Mouse (Mus musculus): ENCODE measurements around the gene Fut11.

Gene Fut11

DNA sequence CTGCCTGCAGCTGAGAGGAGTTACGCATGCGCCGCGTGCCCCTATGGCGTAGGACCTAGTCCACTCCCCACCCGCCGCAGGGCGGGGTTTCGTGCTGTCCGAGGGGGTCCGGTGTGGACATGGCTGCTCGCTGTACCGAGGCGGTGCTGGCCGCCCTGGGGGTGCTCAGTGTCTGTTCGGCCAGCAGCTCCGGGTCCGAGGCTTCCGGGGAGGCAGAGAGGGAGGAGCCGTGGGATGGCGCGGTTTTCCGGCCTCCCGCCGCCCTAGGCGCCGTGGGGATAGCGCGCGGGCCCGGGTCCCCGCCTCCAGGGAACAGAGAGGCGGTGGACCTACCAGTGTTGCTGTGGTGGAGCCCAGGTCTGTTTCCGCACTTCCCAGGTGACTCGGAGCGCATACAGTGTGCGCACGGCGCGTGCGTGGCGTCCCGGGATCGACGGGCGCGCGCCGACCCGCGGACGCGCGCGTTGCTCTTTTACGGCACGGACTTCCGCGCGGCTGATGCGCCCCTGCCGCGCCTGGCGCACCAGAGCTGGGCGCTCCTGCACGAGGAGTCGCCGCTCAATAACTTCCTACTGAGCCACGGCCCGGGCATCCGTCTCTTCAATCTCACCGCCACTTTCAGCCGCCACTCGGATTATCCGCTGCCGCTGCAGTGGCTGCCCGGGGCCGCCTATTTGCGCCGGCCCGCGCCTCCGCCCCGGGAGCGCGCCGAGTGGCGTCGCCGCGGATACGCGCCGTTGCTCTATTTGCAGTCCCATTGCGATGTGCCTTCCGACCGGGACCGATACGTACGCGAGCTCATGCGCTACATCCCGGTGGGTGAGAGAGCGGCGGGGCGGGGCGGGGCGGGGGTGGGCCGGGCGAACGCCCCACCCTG, at the start of gene Fut11:
Gene Fut11, plus strand, starts transcription at position 85 of the 877 bp plus-strand sequence.
- in situ Hi-C loops (cut with MboI, MseI): no loop called here

DNA sequence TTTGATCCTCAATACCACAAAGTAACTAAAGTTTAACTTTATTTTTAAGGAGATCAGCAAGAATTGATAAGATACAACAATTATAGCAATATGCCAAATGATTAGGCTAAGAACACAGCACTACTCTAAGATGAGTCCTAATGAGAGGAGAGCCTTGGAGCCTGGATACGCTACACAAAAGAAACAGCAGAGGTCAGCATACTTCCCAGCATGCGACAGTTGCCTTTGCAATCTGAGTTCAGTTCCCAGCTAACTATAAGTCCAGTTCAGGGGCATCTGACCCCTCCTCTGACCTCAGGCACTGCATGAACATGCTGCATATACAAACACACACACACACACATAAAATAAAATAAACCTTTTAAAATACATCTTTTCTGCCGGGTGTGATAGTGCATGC, 49.2 kb upstream of the Fut11 start:
- in situ Hi-C loops (cut with MboI, MseI): no loop called here

DNA sequence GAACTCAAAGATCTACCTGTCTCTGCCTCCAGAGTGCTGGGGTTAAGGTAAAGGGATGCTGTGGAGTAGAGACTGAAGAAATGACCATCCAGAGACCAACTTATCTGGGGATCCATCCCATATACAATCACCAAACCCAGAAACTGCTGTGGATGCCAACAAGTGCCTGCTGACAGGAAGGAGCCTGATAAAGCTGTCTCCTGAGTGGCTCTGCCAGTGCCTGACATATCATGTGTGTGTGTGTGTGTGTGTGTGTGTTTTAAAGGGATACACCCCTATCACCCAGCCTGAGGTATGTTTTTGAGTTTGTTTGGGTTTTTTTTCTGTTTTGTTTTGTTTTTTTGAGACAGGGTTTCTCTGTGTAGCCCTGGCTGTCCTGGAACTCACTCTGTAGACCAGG, 48.4 kb upstream of the Fut11 start:
- in situ Hi-C loops (cut with MboI, MseI): no loop called here

DNA sequence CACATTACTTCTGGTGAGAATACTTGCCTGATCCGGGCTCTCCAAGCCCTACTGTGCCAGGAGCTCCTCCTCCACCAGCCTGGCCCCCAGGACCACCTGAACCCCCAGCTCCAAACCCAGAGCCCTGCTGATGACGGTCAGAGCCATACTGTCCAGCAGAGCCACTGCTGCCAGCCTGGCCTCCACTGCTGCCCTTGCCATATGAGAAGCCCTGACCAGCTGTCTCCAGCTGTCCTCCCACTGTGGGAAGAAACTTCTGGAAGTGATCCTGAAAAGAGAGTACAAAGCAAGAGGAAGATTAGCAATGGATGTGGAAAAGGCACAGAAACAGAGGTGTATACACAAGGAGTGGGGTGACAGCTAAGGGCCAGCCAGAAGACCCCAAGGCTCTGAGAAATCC, 43.8 kb upstream of the Fut11 start:
- in situ Hi-C loops (cut with MboI, MseI): no loop called here

DNA sequence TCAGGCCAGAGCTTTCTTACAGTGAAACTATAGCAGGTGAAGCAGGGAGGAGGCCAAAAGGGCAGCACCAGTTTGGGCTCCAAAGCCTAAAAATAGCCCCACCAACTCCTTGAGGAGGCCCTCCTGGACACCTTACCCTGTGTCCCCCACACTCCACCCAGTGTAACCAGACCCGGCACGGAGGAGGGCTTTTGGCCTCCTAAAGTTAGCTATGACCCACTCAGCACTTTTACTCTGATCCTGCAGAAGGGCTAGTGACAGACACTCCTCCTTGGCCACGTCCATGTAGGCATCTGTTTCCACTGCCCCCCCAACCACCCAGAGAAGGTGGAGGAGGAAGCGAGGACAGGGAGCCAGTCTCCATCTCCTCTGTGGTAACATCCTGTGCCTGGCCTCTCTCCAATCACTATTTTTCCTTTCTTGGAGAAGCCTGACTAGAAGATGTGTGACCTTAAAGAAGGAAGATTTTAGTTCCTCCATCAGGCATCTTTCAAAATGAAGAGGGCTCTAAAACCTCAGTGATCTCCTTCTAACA, 43.0 kb upstream of the Fut11 start:
- in situ Hi-C loops (cut with MboI, MseI): no loop called here

DNA sequence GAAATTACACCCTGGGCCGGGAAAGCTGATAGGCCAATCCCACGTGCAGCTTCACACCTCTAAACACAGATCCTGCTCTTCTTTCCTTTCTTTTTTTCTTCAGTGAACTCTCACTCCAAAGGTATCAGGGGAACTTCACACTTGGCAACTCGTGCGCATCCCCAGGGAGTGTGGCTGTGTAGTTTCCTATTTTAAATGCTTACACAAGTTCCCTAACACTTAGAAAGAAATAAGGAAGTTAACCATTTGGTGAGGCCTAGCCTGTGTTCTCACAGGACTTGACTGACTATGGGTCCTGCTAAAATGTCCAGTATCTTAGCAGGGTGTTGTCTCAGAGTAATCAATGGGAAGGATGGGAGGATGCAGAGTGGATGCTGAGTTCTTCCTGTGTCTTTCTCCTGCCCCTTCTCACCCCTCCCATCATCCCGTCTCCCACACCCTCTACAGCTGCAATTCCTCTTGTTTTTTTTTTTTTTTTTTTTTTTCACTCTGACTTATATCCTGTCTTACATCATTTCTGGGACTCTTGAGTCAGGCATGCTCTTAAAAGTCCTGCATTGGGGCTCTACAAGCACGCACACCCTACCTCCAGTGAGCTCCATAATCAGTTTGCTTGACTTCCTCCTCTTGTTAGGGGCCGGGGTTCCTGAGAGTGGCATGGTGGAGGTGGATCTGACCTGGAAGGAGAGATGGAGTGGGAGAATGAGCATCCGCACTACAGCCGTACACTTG, 39.9 kb upstream of the Fut11 start:
- in situ Hi-C loops (cut with MboI, MseI): no loop called here

DNA sequence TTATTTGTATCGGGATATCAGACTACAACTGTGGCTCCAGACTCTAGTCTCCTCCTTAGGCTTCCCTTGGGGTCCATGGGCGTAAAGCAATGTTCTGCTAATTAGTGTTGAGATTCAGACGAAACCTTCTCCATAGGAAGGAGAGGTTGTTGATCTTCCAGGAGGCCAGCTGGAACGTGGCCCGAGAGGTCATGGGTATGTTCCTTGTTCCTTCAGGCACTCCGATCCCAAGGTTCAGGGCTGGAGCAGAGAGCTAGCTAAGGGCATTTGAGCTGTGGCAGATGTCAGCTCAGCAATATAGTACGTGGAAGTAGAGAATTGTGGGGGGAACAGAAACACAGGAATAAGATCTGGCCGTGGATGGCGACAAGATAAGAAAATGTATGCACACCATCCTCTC, 39.0 kb upstream of the Fut11 start:
- in situ Hi-C loops (cut with MboI, MseI): no loop called here

DNA sequence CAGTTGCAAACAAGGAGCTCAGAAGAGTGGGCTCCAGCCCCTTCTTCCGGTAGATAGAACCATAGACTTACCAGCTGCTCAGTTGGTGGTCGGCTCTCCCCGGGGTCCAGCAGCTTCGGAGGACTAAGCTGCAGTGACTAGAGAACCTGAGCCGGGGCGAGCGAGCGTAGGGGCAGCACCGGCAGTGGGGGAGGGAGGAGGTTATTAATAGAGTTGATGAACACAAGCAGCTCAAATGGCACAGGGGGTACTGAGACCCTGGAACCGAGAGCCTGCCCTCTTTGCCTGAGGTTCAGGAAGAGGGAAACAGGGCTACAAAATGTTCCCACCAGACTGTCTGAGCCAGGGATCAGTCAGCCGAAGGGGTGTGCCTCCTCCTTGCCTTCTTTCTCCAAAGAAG, 38.4 kb upstream of the Fut11 start, which contains the start of gene Myoz1:
Gene Myoz1, minus strand, starts transcription at position 180 of the 400 bp plus-strand sequence.
- in situ Hi-C loops (cut with MboI, MseI): no loop called here

DNA sequence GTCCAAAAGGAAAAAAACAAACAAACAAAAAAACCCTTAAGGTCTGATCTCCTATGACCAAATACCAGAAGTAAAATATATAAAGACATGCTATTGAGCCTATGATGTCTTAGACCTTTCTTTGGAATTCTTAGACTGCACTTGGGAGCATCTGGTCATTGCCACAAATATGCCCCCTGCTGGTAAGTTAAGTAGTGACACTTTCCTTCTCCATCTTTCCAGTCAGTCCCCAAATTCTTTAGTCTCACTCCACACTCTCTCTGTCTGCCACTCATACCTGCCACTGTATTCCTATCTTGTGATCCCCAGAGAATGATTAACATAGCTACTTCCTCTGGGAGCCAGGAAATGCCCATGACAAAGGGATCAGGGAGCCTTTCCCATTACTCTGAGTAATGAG, 36.4 kb upstream of the Fut11 start:
- in situ Hi-C loops (cut with MboI, MseI): no loop called here

DNA sequence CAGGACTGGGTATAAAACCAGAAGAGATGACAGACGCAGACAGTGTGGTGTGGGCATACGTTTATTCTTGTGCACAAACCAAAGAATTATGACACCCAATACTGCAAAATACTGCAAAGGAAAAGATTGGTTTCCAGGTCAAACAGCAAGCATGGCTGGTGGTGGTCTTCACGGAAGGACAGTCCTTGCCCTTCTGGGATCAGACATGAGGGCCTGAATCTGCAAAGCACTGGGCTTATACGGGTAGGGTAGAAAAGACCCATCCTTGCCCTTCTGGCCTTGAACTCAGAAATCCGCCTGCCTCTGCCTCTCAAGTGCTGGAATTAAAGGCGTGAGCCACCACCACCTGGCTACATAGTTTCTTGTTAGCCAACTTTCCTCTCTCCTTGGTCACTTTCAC, 35.9 kb upstream of the Fut11 start:
- in situ Hi-C loops (cut with MboI, MseI): no loop called here

DNA sequence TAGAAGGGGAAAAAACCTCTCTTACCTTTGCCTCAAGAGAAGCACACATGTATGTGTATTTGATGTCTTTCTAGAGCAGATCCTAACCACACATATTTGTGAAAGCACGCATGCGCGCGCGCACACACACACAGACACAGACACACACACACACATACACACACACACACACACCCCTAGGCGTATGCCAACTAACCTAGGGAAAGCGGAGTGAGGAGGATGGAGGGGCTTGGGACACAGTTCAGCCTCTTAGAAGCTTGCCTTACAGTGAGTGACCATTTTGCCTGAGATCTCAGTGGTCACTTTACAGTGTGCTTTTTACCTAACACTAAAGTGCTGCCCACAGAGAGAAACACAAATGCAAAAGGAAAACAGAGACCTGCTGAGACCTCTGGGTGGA, 35.1 kb upstream of the Fut11 start:
- in situ Hi-C loops (cut with MboI, MseI): loop anchor here (5.0 kb wide), 1 partner anchor 82 kb away; no protein-coding TSS in a partner anchor

DNA sequence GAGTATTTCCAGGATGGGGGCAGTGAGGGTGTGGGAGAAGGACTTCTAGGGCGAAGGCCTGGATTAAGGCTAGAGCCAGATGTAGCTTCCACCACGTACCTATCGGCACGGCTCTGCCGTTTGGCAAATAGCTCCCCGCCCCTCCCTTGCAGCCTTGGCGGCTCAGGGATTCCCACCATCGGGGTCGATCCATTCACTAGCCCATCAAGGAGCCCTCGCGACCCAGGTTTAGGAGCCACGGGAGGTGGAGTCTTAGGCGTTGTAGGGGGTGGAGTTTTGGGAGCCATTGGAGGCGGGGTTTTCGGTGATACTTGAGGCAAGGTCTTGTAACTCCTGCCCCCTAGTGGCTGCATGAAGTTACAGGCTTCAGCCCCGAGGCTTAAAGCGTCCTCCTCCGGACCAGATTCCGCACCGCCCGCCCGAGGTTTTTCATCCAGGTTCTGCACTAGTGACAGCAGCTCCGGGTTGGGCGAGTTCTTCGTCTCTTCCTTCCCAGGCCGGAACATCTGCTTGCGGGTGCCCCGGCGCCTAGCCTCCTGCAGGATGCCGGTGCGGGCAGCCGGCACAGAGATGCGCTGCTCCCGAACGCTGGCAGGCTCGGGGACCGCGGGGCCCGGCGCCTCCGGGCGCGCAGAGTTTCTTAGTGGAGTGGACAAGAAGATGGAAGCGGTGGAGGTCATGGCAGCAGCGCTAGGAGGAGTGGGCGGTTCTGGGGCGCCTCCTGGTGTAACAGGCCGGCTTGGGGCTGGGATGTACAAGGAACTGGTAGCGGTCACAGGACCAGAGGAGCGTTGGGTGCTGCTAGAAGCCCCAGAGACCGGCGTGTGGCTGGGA, 33.7 kb upstream of the Fut11 start:
- in situ Hi-C loops (cut with MboI, MseI): loop anchor here (5.0 kb wide), 1 partner anchor 84 kb away; no protein-coding TSS in a partner anchor

DNA sequence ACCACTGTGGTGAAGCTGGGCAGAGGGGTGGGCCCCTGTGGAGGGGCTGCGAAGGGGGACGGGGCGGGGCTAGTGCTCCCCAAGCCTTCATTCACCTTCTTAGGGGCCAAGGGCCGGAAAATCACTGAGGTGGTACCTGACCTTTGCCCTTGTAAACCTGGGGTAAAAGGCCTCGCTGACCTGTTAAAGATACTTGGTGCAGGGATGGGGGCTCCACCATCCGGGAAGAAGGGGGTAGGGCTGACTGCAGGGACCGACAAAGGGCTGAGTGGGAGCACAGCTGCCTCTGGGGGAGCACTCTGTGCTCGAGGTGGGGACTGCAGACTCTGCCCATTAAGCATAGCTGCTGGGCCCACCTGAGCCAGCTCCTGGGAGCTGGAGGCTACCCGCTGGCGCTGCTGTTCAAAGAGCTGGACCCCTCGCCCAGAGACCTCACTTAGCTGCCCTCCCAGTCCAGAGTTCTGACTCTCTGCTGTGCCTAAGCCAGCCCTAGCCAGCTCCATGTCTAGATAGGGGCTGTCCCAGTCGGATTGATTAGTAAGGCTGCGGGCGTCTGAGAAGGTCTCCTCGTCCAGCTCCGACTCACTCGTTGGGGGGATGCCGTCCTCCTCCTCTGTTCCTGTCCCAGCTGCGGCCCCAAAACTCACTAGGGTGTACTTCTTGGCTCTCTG, 33.0 kb upstream of the Fut11 start:
- in situ Hi-C loops (cut with MboI, MseI): loop anchor here (5.0 kb wide), 1 partner anchor 84 kb away; no protein-coding TSS in a partner anchor

DNA sequence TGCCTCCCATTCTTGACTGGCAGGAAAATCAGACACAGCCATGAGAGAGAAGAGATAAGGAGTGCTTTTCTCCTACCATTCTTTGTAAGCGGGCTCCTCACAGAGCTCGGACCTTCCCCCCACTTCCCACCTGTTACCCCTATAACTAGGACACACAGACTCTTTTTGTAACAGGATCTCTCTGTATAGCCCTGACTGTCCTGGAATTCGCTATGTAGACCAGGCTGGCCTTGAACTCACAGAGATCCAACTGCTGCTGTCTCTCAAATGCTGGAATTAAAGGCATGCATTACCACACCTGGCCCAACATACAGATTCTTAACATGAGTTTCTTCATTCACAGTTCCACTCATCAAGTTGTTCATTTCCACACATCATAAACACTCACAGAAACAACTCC, 32.0 kb upstream of the Fut11 start:
- in situ Hi-C loops (cut with MboI, MseI): loop anchor here (5.0 kb wide), 1 partner anchor 85 kb away; no protein-coding TSS in a partner anchor

DNA sequence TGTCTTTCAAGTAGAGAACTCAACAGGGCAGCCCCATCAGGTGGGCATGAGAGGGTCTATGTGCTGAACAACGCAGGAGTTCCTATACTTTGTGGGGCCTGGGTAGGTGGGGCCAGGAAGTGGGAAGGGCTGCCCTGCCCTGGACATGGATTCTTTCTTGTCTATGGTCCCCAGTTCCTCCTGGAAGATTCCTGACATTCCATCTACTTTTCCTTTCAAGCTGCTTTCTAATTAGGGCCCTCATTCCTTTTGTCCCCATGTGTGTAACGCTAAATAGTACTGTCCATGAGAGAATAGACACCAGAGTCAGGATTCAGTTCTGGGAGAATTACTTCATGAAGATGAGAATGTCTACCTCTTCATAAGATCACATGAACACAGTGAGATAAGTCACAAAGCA, 31.2 kb upstream of the Fut11 start:
- in situ Hi-C loops (cut with MboI, MseI): loop anchor here (5.0 kb wide), 1 partner anchor 86 kb away; no protein-coding TSS in a partner anchor

DNA sequence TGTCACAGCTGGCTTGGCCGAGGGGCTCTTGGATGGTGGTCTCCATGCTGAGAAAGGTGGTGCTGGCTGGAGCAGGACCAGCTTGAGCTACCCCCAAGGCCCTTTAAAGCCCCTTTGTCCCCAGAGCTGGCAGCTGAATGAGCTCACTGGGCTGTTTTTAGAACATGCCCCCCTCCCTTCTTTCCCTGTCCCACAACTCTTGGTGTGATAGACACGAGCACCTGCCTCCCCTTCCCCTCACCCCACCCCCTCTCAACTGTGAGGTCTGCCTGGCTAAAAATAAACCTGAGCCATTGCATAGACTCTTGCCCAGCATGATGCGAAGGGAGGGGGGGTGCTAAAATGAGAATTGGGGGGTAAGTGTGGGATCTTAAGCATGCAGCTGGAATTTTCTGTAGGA, 30.3 kb upstream of the Fut11 start:
- in situ Hi-C loops (cut with MboI, MseI): loop anchor here (5.0 kb wide), 1 partner anchor 87 kb away; no protein-coding TSS in a partner anchor

DNA sequence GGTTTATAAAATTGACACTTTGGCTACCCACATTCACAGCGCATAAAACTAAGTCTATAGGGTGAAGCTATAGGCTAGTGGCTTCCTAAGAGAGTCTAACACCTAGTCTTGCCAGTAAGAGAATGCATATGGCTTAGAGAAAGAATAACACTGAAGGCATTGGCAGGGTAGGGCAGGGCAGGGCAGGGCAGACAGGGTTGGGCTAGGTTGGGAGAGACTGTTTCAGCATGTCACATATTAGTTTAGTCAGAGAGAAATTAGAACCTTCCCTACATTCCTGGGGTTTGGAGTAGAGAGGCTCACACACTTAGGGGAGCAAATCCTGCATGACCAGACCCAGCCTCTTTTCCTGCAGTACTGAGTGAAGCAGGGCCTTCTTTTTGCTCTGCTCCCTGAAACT, 27.3 kb upstream of the Fut11 start:
- in situ Hi-C loops (cut with MboI, MseI): no loop called here

DNA sequence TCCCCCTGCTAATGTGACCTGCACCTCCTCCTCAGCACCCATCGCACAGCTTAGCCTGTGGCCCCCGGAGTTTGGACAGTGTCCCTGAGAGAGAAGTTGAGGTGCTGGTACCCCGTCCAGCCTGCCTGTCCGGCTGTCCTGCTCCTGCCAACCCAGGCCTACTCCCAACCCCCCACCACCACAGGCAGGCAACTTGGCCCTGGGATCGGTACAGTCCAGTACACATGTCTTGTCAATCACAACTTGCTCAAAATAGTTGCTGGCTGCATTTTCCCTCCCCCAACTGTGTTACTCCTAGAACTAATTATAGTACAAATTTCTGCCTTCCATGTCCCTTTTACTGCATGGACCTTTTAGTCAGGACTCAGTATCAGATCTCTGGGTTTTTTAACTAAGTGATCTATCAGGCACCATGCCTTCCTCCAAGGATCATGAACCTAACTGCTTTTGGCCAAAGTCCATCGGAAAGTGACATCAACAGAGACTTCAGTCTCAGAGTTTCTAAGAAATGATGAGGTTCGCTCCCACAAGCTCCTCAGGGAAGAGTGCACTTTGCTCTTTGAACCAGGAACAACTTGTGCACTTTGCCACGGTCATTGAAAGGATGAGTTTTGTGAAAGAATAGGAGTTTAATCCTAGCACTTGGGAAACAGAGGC, 26.5 kb upstream of the Fut11 start, which contains the start of gene Synpo2l:
Gene Synpo2l, minus strand, starts transcription at position 201 of the 657 bp plus-strand sequence.
- in situ Hi-C loops (cut with MboI, MseI): no loop called here

DNA sequence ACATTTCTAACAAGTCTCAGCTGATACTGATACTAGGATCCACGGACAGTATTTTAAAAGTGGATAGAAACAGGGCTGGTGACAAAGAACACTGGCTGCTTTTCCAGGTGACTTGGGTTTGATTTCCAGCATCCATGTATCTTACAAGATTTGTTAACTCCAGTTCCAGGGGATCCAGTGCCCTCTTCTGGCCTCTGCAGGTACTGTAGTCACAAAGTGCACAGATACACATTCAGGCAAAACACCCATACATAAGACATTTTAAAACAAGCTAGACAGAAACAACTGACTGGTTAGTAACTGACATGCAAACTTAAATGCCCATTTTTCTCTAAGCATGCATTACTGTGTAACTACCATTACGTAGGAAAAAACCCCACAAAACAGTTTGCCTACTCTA, 21.8 kb upstream of the Fut11 start:
- in situ Hi-C loops (cut with MboI, MseI): no loop called here

DNA sequence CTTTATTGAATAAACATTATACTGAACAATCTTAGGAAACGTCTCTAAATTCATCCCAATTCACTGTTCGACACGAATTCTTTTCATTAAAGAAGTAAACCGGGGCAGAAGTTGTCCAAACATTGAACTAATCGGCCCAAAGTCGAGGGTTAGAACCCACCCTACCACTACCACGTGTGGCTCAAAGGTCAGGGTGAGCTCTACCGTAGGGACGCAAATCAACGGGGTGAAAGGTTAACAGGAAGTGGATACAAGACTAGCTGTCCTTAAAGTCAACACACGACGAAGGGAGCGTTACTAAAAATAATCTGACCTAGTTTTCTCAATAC, 21.1 kb upstream of the Fut11 start:
- in situ Hi-C loops (cut with MboI, MseI): no loop called here
